Mouse (Mus musculus) CH12.LX (cell line): Measurements from ENCODE around the gene Sipa1.

Experiments used
- CTCF ChIP-seq, 2 experiments: IDR thresholded peaks in 1 of 2; conservative IDR thresholded peaks in 1 of 2; 2 replicates each; pipeline ENCODE4 v1.5.1; 2011 to 2012; ENCODE audit warnings: low read depth in 2 of 2, low read length in 2 of 2, improper control_type of control experiment in 1 of 2, inconsistent platforms in 1 of 2, mild to moderate bottlenecking in 1 of 2, moderate library complexity in 1 of 2
- MYC ChIP-seq: IDR thresholded peaks from 2 replicates; pipeline ENCODE4 v1.6.1; 2011; ENCODE audit warnings: low read depth, mild to moderate bottlenecking, improper control_type of control experiment, low read length
- POLR2A ChIP-seq: IDR thresholded peaks from 2 replicates; pipeline ENCODE4 v1.6.1; 2011; ENCODE audit warnings: low read depth, mild to moderate bottlenecking, improper control_type of control experiment, low read length
- UBTF ChIP-seq: IDR thresholded peaks from 2 replicates; pipeline ENCODE4 v1.6.1; 2012; ENCODE audit warnings: low read depth, mild to moderate bottlenecking, inconsistent platforms, low read length, improper control_type of control experiment, moderate library complexity
- ZC3H11A ChIP-seq: IDR thresholded peaks from 2 replicates; pipeline ENCODE4 v1.6.1; 2012; ENCODE audit warnings: low read depth, mild to moderate bottlenecking, inconsistent platforms, low read length, improper control_type of control experiment

DNA sequence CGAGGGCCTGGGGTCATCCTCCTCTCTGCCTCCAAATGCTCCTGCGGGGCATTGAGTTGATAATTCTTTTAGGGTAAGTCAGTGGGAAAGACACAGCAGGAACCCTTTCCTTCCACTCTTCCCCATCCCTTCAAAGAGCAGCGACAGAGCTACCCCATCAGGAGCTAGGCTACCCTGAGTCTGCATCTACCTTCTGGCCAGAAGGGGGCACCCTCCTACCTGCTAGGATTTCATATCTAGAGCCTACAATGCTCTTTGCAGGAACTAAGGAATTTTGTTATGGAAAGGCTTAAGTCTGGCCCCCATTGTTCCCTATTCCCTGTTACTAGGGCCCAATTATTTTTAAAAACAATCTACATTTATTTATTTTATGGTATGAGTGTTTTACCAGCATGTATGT lies 47.7 kb upstream of the Sipa1 start:
- TF ChIP-seq POLR2A (no peak), UBTF (no peak), CTCF (conservative IDR thresholded peaks at IDR 0.05 in 1 of 2, IDR thresholded peaks at IDR 0.05 in 1 of 2; ENCODE audit: low read depth in 2 of 2, low read length in 2 of 2) (peak; percentile 54 to 84), ZC3H11A (no peak), MYC (no peak)
